14 mouse cellular contexts compared by ENCODE assay signal in the genomic region with DNA sequence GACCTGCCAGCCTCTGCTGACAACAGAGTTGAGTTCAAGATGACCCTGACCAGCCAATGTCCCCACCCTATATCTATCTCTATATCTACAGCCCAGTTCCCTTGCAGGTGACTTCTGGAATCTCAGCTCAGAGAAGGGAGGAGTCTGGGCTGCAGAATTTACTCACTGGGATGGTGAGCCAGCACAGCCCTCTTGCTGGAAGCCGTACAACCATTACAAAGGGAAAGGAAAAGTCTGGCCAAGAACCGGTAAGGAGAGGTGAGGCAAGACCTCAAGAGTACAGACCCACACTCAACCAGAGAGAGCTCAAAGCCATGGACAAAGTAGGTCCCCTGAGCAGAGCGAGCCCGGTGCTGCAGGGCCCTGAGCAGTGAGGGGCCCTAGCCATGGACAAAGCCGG.
"Had no signal": no experiment of that assay in that cellular context is flagged by ENCODE, and none has a peak within 500 bp of the region (broad histone marks: within the 10 kb centered on the region; RNA-seq: fewer than 3 reads in every experiment).

No protein-coding gene starts in this region.

- H3K36me3 ChIP-seq: kidney, embryonic 15.5 days; liver, embryonic 13.5 days; lung, embryonic 15.5 days; midbrain, embryonic 13.5 days; neural tube, embryonic 15.5 days had no signal

- H3K9me3 ChIP-seq: kidney, embryonic 15.5 days; limb, embryonic 13.5 days; liver, embryonic 13.5 days; lung, embryonic 15.5 days; midbrain, embryonic 13.5 days; neural tube, embryonic 15.5 days had no signal

- H3K27ac ChIP-seq: kidney, embryonic 15.5 days; limb, embryonic 13.5 days; liver, embryonic 13.5 days; lung, embryonic 15.5 days; neural tube, embryonic 15.5 days had no signal

- H3K4me2 ChIP-seq: kidney, embryonic 15.5 days; limb, embryonic 13.5 days; liver, embryonic 13.5 days; lung, embryonic 15.5 days; midbrain, embryonic 13.5 days; neural tube, embryonic 15.5 days had no signal

- H3K27me3 ChIP-seq: limb, embryonic 13.5 days; liver, embryonic 13.5 days; lung, embryonic 15.5 days; midbrain, embryonic 13.5 days; neural tube, embryonic 15.5 days had no signal

- ATAC-seq: liver, postnatal 0 days; midbrain, embryonic 13.5 days had no signal

- H3K4me3 ChIP-seq: kidney, embryonic 15.5 days; limb, embryonic 13.5 days; liver, embryonic 13.5 days; lung, embryonic 15.5 days; midbrain, embryonic 13.5 days; neural tube, embryonic 15.5 days had no signal

- H3K9ac ChIP-seq: kidney, embryonic 15.5 days; limb, embryonic 13.5 days; liver, embryonic 13.5 days; liver, postnatal 0 days; lung, embryonic 15.5 days; midbrain, embryonic 13.5 days; neural tube, embryonic 15.5 days had no signal

- DNase-seq: kidney, adult 2 months; kidney, postnatal 25 days; layer of hippocampus, postnatal 36 days; liver, embryonic 13.5 days; lung, postnatal 36 days; right cerebral cortex, adult 18-20 months; right cerebral cortex, postnatal 25 days; thymus, postnatal 36 days had no signal
